Mouse (Mus musculus): ENCODE data around the gene Pex11a.

GRCm38 (mm10) chr7:79732622-79733021 lies 10.3 kb downstream of the Pex11a start, which contains the start of gene Plin1:
- no peak for TF ChIP-seq CTCF (conservative IDR thresholded peaks at IDR 0.05; ENCODE audit: insufficient read depth, insufficient read length, low read depth, low read length)
- no peak for TF ChIP-seq POLR2A (IDR thresholded peaks at IDR 0.05; ENCODE audit: low read depth, low read length)

All from kidney, adult 2 months (tissue).